Mouse (Mus musculus) gastrocnemius, postnatal 10 days (tissue): Measurements from ENCODE around the gene Tcf15. TPM values are rescaled to one million over a fixed set of nuclear protein-coding genes. Genes with fewer than 3 reads are reported as not detected.
A peak's percentile ranks its signal among the peaks of the same experiment; 100 is the strongest.

ENCODE experiments used
- DNase-seq: peaks from one replicate; pipeline ENCODE4 v3.0.0; 2021; ENCODE audit warnings: mixed read lengths
- long read RNA-seq, 2 experiments: library from polyadenylated mRNA; stranded (forward); transcript quantifications; one replicate each; pipeline ENCODE4 v2.0.0; 2021
- total RNA-seq, 2 experiments: library from RNA; stranded (reverse); gene quantifications; 2 replicates each; pipeline ENCODE4 v1.2.3; 2021

The Tcf15 gene
- 10 to 100 TPM; 17.4 to 22.4 TPM for total RNA-seq
- long read RNA-seq, experiment 1, transcript Tcf15-201 (2 exons, 980 nt): major isoform, 36 of 37 reads
- long read RNA-seq, experiment 1, partial matches to known transcripts: 0 of 37 reads
- long read RNA-seq, experiment 1, other reads (novel, unspliced or antisense): 1 of 37 reads
- long read RNA-seq, experiment 2, transcript Tcf15-201 (2 exons, 980 nt): major isoform, 28 of 28 reads
- long read RNA-seq, experiment 2, partial matches to known transcripts: 0 of 28 reads
- long read RNA-seq, experiment 2, other reads (novel, unspliced or antisense): 0 of 28 reads

- peak; percentile 69 for DNase-seq
Measured at GRCm38 (mm10) chr2:152143279-152144157, at the start of gene Tcf15. Gene Tcf15, plus strand, starts transcription at chr2:152143561.

DNA sequence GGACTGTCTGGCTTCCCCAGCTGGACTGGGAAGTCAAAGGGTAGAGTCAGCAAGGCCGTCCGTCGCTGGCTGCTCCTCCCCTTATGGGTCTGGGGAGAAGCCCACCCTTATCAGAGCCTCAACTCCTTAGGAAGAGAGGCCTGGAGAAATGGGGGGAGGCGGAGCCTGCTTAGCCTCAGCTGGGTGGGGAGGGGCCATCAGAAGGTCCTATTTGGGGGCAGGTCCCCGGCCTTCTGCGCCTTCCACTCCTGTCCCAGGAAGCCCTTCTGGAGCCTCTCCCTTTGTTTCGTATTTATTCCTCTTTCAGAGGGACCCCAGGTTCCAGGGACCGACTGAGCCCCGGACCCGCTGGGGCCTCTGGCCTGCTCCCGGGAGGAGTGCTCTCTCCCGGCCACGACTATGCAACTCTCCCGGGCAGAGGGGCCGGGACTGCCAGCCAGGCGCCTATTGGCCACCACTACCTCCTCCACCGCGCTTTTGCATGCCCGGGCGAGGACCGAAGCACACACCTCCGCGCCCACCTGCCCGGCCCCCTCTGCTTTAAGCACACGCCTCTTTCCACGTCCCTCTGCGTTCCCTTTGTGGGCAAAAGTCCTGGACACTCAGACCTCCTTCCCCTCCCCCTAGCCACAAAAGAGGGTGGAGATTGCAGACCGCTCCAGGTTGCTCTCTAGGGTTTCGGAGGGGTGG lies 48.4 kb upstream of the Tcf15 start:
- no peak for DNase-seq

GRCm38 (mm10) chr2:152096922-152097321 lies 46.4 kb upstream of the Tcf15 start:
- DNase-seq: no peak

DNA sequence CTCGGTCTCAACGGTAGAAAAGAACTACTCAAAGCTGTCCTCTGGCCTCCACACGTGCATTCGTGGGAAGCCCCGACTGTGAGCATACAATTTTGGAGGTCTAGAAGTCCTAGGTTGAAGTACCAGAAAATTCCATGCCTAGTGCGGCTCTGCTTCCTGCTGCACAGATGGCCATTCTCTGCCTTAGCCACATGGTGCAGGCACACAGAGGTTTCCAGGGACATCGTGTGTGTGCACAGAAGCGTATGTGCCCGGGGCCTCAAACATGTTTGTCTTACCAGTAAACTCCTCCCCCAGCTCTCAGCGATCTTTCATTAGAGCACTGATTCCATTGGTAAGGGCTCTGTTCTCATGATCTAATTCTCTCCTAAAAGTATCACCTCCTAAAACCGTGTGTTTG lies 45.4 kb upstream of the Tcf15 start:
- DNase-seq: no peak

DNA sequence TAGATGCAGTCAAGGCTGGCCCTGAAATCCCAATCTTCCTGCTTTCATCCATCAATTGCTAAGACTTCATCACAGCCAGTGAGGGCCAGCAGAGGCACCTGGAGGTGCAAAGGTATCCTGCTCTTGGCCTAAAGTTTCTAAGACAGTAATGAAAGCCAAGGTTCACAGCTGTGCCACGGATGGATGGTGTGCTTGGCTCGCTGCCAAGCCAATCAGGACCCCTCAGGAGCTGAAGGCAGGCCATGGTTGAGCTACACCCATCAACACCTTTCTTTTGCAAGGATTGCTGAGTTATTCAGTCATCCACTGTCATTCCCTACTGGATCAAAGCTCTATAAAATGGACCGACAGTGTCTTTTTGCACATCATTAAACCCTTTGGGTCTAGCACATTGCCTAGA lies 43.8 kb upstream of the Tcf15 start:
- no peak for DNase-seq

DNA sequence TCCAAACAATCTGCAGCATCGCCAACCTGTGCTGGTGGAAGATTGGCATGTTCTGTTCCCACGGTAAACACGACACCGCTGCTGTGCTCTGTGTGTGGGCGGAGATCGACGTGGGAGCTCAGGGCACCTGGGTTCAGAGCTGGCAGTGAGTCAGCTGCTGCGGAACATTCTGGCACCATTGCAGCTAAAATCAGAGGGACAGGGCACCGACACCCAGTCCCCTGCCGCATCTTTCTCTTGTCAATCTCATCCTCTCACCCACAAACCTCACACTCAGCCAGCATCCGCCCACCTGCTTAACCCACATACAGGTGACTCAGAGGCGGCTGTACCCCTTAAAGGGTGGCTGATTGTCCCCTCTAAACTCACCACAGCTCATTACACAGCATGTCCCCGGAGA lies 41.6 kb upstream of the Tcf15 start:
- no peak for DNase-seq

GRCm38 (mm10) chr2:152102369-152102768 lies 41.0 kb upstream of the Tcf15 start:
- DNase-seq: no peak

- DNase-seq: no peak
Measured at GRCm38 (mm10) chr2:152104711-152105317, 38.5 kb upstream of the Tcf15 start.

DNA sequence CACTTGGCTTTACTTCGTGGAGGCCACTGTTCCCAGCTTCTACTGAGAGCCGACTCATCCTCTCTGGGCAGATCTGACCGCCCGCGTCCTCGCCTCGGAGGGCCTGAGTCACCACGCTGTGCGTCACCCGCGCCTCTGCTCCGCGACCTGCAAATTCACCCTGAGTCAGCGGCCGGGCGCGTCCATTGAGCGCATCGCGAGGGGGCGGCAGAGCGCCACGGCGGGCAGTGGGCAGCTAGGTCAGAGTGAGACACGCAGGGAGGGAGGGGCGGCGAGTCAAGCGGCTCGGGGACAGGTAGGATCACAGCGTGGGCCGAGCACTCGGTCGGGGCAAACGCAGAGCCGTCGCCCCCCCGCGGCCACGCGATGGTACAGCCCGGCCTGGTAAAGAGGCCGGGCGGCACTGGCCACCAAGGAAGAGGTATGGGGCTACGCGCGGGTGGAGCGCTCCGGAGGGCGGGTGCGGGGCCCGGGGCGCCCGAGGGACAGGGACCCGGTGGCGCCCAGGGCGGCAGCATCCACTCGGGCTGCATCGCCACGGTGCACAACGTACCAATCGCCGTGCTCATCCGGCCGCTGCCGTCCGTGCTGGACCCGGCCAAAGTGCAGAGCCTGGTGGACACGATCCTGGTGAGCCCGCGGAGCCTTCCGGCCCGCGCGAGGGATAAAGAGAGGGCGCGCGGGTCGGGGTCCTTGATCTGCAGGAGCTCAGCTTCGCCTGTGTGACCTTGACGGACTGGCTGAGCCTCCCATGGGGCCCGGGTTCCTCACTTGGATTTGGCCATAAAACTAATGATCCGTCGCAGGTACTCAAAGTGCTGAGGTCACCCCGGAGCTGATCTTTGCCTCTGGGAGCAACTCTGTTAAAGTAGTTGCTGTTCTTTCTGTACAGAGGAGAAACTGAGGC lies 37.8 kb upstream of the Tcf15 start, which contains the start of gene Srxn1:
Gene Srxn1 (plus strand): TSS at position 199 of the 907 bp plus-strand sequence.
- DNase-seq: peak; percentile 86

- DNase-seq: no peak
Measured at GRCm38 (mm10) chr2:152106225-152106595, 37.2 kb upstream of the Tcf15 start.

DNA sequence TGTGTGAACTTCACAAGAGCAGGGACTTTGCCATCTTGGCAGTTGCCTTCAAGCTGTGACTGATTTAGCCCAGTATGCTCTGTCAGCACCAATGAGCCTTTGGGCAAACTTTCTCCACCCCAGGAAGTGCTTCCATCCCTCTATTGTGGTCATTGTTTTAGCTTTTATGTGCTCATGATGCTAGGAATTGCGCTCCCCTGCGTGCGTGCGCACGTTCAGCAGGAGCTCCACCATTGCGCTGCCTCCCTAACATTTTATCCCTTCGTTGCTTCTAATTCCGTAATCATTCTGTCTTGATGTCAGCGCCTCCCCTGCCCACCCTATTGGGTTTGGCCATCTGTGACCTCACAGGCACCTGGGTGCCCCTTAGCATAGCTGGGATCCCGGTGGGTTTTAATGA lies 36.8 kb upstream of the Tcf15 start:
- no peak for DNase-seq

- no peak for DNase-seq
Measured at GRCm38 (mm10) chr2:152108702-152109101, 34.7 kb upstream of the Tcf15 start.

DNA sequence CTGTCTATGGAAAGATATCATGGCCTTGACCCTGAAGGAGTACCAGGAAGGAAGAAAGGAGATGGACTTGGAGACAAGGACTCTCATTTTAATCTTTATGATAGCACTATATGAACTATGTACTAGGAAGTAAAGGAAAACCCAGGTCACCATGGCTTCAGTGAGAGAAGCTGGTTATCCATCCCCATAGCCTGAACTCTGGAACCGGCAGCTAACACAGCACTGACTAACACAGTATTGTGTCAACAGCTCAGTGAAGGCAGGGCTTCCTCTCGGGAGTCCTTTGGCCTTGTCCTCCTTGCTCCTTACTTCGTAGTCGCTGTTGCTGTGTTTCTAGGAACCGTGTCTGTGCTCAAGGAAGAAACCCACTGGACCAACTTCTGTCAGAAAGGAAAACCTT lies 34.0 kb upstream of the Tcf15 start:
- no peak for DNase-seq

GRCm38 (mm10) chr2:152111311-152111710 lies 32.0 kb upstream of the Tcf15 start:
- DNase-seq: no peak

DNA sequence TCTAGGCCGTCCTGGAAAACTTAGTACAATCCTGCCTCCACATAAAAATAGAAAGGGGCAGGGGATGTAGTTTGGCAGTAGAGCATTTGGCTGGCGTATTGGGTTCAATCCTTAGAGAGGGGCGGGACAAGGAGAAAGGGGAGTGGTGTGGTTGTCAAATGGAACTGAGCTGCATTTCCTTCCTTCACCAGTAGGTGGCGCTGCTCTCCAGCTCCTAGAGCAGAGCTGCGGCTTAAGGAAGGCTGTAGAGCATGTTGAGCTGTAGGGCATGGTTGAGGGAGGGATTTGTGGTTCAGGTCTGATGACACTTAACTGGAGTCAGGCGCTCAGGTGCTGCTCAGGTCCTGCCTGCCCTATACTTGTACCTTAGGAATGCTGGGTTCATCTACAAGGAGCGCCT lies 31.4 kb upstream of the Tcf15 start:
- DNase-seq: peak; percentile 95

DNA sequence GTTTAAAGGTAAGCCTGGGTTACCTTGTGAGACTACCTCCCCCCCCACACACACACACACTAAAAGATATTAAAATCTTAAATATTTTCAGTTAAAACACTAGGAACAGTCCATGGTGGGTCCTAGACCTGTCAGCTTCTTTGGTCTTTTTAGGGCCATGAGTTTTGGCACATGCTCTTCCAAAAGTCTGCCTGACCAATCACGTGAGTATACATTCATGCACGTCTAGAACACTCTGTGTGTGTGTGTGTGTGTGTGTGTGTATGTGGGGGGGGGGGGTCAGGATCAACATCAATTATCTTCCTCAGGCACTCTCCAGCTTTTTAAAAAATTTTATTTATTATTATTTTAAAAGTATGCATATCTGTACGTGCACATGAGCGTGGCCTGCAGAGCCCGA lies 30.9 kb upstream of the Tcf15 start:
- DNase-seq: no peak

GRCm38 (mm10) chr2:152112970-152113369 lies 30.4 kb upstream of the Tcf15 start:
- no peak for DNase-seq

- no peak for DNase-seq
Measured at GRCm38 (mm10) chr2:152114057-152114975, 29.0 kb upstream of the Tcf15 start.

GRCm38 (mm10) chr2:152117694-152118093 lies 25.7 kb upstream of the Tcf15 start:
- no peak for DNase-seq

- DNase-seq: no peak
Measured at GRCm38 (mm10) chr2:152119228-152119865, 24.0 kb upstream of the Tcf15 start.
